Mouse (Mus musculus) stomach, postnatal 0 days (tissue): ENCODE data around the gene Tet3.

ENCODE experiments used
- CTCF ChIP-seq: IDR thresholded peaks from 2 replicates; pipeline ENCODE4 v1.5.1; 2016; ENCODE audit warnings: antibody characterized with exemption, low read depth, mild to moderate bottlenecking, moderate library complexity
- EP300 ChIP-seq: optimal IDR thresholded peaks from 2 replicates; pipeline ENCODE3; 2016; ENCODE audit warnings: antibody characterized with exemption

DNA sequence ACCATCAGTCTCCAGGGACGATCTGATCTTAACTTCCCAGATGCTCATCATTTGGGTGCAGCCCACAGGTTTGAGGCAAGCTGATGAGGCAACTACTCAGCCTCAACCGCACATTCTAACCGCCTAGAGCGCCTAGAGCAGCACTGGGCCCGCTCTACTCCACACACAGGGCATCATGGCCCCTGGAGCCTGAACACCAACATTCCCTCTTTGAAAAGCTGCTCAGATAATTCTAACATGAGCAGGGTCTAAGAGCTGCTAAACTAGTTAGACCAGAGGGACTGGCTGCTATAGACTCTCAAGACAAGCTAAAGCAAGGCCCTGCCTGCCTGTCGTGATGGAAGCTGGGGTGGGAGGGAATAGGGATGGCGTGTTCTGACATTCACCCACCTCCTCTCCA, 25.9 kb downstream of the Tet3 start:
- TF ChIP-seq CTCF, result no peak
- no peak for TF ChIP-seq EP300
